Mouse (Mus musculus) brain, embryonic 14.5 days (tissue): Measurements from ENCODE around the gene Smg1. TPM values are rescaled to one million over a fixed set of nuclear protein-coding genes. Genes with fewer than 3 reads are reported as not detected.

ENCODE experiments used
- DNase-seq: peaks from one replicate; pipeline ENCODE4 v3.0.0-alpha.2; 2011; ENCODE audit warnings: low read depth
- CTCF ChIP-seq: fragments of 200-500 bp; IDR thresholded peaks from 2 replicates; pipeline ENCODE4 v1.5.1; 2012; ENCODE audit warnings: inconsistent platforms, mild to moderate bottlenecking, moderate library complexity, borderline replicate concordance; ENCODE audit not compliant: insufficient read depth, insufficient read length; ENCODE audit errors: extremely low read depth
- POLR2A ChIP-seq: fragments of 200-500 bp; IDR thresholded peaks from 2 replicates; pipeline ENCODE4 v1.6.1; 2012; ENCODE audit warnings: mild to moderate bottlenecking, inconsistent platforms, borderline replicate concordance; ENCODE audit not compliant: poor library complexity, insufficient read depth, insufficient read length, severe bottlenecking; ENCODE audit errors: extremely low read depth
- polyA plus RNA-seq: library from polyadenylated mRNA; depleted of rRNA; stranded (reverse); fragments of >200 nt; gene quantifications from 2 replicates; pipeline ENCODE4 v1.2.3, GENCODE M21; 2012; rRNA removed

Gene Smg1
- 49.9 and 65.0 TPM in 2 replicates for polyA plus RNA-seq

- TF ChIP-seq CTCF, result no peak
- TF ChIP-seq POLR2A, result peak; percentile 96
- peak; percentile 98 for DNase-seq
These were observed at the start of gene Smg1 for GRCm38 (mm10) chr7:118243453-118244385. Gene Smg1, minus strand, starts transcription at chr7:118243670.

DNA sequence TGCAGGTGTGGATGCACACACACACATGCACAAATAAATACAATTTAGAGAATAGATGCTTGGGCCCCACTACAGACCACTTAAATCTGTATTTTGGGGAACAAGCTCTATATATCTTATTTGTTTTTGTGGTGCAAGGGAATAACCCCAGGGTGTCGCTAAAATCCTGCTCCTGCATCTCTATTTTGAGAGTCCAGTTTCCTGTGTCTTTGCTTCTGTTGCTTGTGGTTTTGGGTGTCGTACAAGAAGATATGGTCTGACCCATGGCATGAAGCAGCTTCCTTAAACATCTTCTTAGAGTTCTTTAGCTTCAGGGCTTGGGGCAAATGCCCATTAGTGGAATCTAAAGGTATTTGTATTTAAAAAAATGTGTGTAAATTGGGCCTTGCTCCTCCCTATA is 39.7 kb upstream of the Smg1 start:
- no peak for DNase-seq
- TF ChIP-seq POLR2A (no peak), CTCF (no peak)

- TF ChIP-seq POLR2A (no peak), CTCF (no peak)
- no peak for DNase-seq
These were observed 39.1 kb upstream of the Smg1 start for GRCm38 (mm10) chr7:118282543-118282942.

DNA sequence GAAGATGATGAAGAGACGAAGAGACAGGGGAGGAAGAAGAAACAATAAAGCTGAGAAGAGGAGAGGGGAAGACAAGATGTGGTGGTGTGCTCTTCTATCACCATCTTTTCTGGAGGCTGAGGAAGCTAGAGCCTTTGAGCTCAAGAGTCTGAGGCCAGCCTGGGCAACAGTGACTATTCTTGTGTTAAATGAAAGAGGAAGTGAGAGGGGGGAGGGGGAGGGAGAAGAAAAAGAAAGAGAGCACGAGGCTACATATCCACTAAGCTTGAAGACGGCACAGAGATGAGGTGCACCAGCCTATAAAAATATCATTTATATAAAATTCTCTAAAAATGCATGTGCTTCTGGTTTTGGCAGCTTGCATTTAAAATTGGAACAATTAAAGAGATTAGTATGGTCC is 36.1 kb upstream of the Smg1 start:
- no peak for TF ChIP-seq POLR2A
- TF ChIP-seq CTCF, result no peak

DNA sequence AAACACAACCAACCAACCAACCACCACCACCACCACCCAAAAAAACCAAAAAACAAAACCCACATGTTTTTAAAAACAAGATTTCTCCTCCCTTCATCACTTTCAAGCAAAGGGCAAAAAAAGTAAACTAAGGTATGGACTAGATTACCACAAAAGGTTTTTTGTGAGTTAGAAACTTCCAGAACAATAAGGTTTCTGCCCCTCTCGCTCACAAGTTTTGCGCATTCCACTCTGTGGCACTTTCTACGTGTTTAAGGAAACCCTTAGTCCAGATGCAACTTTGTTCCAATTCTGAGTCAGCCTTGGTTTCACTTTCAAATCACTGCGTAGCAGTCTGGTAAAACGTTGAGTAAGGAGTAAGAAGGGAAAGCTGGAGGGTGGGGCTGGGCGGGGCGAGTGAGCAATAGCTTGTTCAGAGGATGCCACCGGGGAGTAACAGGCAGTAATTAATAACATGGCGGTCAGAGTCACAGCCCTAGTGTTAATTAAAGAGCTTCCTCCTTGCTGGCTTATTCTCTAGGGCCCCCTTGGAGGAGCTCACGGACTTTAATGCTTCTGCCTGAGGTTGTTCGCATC is 34.0 kb upstream of the Smg1 start:
- DNase-seq, result peak; percentile 20
- TF ChIP-seq CTCF (no peak), POLR2A (no peak)

More for the DNA sequence above, 36.1 kb upstream of the Smg1 start:
- DNase-seq, result no peak

GRCm38 (mm10) chr7:118276684-118277334 is 33.3 kb upstream of the Smg1 start:
- DNase-seq, result no peak
- TF ChIP-seq CTCF (no peak), POLR2A (no peak)

DNA sequence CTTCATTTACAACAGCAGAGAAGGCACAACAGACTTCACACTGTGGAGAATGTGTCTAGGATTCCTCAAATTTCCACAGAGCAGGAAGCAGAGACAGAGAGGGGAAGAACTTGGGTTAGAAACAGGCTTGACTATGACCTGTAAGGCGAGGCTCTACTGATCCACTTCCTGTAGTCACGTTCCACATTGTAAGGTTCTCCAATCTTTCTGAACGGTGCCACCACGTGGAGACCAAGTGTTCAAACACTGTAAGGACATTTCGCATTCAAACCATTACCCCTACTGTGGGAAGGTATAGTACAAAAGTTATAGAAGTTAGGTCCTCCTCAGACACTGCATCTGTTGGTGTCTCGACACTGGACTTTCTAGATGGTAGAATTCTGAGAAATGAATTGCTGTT is 31.8 kb upstream of the Smg1 start:
- no peak for DNase-seq
- TF ChIP-seq CTCF (no peak), POLR2A (no peak)

DNA sequence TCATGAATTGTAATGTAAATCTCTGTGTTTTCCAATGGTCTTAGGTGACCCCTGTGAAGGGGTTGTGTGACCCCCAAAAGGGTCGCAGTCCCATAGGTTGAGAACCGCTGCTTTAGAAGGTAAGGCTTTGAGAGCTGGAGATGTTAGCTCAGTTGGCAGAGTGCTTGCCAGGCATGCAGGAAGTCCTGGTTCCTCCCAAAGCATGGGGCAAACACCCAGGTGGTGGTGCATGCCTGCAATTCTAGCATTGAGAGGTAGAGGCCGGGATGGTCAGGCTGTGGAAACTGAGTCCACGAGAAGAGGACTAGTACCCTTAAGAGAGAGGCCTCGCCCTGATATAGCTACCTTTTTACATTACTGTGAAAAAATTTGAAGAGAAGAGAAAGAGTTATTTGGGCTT is 31.4 kb upstream of the Smg1 start:
- TF ChIP-seq POLR2A (no peak), CTCF (no peak)
- no peak for DNase-seq

DNA sequence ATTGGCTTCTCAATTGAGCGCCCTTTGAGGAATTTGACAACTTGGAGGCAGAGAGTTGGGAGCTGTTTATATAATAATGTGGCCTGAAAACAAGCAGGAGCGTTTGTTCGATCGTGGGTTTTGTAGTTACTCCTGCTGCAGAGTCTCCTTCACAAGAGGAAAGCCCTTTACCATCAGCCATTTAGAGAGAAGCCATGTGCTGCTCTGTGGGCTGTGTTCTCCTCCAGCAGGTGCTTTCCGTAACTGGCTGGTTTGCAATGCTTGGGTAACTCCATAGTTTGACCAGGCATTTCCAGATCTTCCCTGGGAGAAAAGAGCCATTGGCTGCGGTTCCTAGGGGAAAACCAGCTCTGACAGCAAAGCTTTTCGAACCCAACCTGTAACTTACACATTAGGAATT is 30.7 kb upstream of the Smg1 start:
- no peak for DNase-seq
- TF ChIP-seq POLR2A (no peak), CTCF (no peak)

DNA sequence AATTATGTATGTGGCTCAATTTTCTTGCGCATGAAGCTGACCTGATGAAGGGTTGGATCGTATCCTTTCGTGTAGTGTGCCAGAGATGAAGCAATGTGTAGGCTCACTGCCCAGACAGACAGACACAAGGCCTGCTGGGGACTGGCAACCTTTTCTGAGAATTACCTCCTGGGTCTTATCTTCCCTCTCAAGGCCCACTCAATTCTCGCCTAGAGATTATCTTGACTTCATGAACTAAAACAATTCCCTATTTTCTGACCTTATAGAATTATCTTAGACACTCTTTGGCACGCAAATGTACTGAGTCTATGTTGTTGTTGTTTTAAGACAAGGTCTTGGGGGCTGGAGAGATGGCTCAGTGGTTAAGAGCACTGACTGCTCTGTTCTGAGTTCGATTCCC is 22.6 kb upstream of the Smg1 start:
- no peak for TF ChIP-seq CTCF
- TF ChIP-seq POLR2A, result no peak
- DNase-seq, result no peak

GRCm38 (mm10) chr7:118263606-118264005 is 20.1 kb upstream of the Smg1 start:
- DNase-seq, result no peak
- no peak for TF ChIP-seq POLR2A
- TF ChIP-seq CTCF, result no peak
